Mouse (Mus musculus) ovary, postnatal 36 days (tissue): ENCODE measurements around the gene Cog4.
A peak's percentile ranks its signal among the peaks of the same experiment; 100 is the strongest.
"Not testable (repeated sequence)": the region's sequence is repeated elsewhere in the genome, so short reads cannot be mapped to it uniquely, and the experiment has no call there.

Source experiments
- DNase-seq: peaks from one replicate; pipeline ENCODE4 v3.0.0; 2022; ENCODE audit warnings: low spot score, mixed read lengths

The Cog4 gene

DNA sequence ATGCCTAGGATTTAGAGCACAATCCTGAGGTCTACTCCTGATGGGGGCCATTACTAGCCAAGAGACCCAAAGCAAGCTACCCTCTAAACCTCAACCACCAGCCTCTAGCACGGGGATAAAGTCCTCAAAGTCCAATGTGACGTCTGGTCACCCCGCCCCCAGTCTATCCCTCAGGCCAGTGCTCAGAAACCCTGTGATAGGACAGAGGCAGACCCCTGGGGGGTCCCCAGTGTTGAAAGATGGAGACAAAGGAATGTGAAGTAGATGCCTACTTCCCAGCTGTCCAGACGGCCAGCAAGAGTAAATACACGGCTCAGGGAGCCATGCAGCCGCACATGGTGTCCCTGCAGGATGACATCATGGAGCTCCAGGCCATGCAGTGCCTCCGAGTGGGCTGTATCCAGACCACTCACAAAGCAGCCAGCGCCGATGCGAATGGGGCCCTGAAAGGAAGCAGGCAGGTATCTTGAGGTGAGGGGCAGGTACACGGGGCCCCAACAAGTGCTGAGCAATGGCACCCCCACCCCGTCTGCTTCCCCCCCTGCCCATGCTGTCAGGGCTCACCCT lies 43.6 kb downstream of the Cog4 start:
- no peak for DNase-seq

DNA sequence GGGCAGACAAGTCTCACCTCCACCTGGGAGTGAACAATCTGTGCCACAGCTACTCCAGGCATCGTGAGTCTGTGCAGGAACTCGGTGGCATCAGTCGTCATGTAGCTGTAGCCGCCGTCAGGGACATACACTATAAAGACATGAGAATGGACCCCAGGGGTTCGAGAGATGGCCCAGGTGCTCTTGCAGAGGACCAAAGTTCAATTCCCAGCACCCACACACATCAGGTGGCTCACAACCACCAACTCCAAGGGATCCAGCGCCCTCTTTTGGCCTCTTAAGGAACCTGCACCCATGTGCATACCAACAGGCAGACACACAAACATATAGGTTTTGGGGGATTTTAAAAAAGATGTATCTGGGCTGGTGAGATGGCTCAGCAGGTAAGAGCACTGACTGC lies 45.6 kb downstream of the Cog4 start:
- no peak for DNase-seq

DNA sequence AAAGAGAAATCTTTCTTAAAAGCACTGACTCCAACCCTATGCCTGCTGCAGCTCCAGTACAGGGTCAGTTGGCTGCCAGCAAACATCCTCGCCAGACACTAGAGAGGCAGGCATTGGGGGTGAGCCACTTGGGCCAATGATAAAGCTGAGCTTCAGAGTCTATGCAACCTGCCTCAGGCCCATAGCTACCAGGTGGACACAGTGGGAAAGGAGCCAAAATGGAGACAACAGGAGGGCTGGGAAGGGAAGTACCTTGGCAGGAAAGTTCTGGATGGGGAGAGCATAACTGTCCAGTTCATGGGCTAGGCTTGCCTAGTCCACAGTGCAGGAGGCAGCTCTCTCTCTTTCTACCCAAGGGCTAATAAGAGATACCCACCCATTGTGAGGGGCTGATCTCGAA lies 46.5 kb downstream of the Cog4 start:
- no peak for DNase-seq

GRCm38 (mm10) chr8:110894851-110895250 lies 48.5 kb downstream of the Cog4 start:
- DNase-seq = no peak

- DNase-seq = no peak
Measured at GRCm38 (mm10) chr8:110895254-110895653, 48.9 kb downstream of the Cog4 start.

GRCm38 (mm10) chr8:110895812-110896211 lies 49.4 kb downstream of the Cog4 start:
- DNase-seq = no peak

- DNase-seq = no peak
Measured at GRCm38 (mm10) chr8:110897495-110897894, 51.1 kb downstream of the Cog4 start.

DNA sequence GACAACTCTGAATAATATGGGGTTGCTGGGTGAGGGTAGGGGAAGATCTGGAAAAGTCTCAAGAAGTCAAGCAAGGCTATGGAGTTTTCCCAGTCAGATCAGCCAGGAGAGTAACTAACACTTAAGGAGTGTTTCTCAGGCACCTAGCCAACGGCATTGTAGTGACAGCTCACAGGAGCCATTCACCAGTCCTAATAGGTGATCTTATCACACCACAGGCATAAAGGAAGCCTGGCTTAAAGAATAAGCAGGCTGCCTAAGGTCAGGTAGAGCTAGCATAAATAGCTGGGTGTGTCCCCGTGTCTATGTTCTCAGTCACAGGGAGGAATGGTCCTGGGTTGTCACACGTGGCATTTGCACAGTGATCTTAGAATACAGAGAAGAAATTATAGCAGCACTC lies 54.7 kb downstream of the Cog4 start:
- DNase-seq = no peak

GRCm38 (mm10) chr8:110901839-110902578 lies 55.6 kb downstream of the Cog4 start, which contains the start of gene Fuk:
TSS of gene Fuk (minus strand) at chr8:110902488.
- DNase-seq = peak; percentile 79

- no peak for DNase-seq
Measured at GRCm38 (mm10) chr8:110902579-110902965, 56.2 kb downstream of the Cog4 start.

DNA sequence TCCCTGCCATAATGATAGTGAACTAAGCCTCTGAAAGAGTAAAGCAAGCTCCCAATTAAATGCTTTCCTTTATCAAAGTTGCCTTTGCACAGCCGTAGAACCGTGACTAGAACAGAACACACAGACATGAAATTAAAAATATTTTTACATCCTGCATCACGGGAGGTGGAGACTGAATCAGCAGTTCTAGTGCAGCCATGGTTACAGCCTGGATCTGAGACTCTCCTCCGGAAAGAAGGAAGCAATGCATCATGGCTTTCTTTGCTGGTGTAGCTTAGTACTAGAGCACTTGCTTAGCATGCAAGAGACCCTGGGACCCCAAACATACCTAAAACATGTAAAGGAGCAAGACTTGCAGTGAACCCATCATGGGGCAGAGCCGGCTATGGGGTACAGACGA lies 59.0 kb downstream of the Cog4 start:
- DNase-seq = no peak

DNA sequence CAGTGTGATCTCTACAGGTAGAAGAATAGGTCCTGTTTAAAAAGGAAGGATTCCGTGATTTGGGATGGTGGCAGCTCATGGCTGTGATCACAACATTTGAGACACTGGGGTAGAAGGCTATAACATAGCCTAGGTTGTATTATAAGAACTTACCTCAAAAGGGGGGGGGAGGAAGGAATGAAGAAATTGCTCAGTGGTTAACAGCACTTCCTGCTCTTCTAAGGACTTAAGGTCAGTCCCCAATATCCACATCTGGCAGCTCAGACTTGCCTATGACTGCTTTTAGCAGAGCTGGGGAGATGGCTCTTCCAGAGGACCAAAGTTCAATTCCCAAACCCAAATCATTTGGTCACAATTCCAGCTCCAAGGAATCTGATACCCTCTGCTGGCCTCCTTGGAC lies 60.3 kb downstream of the Cog4 start:
- no peak for DNase-seq

GRCm38 (mm10) chr8:110909850-110910249 lies 63.5 kb downstream of the Cog4 start:
- DNase-seq = not testable (repeated sequence)

DNA sequence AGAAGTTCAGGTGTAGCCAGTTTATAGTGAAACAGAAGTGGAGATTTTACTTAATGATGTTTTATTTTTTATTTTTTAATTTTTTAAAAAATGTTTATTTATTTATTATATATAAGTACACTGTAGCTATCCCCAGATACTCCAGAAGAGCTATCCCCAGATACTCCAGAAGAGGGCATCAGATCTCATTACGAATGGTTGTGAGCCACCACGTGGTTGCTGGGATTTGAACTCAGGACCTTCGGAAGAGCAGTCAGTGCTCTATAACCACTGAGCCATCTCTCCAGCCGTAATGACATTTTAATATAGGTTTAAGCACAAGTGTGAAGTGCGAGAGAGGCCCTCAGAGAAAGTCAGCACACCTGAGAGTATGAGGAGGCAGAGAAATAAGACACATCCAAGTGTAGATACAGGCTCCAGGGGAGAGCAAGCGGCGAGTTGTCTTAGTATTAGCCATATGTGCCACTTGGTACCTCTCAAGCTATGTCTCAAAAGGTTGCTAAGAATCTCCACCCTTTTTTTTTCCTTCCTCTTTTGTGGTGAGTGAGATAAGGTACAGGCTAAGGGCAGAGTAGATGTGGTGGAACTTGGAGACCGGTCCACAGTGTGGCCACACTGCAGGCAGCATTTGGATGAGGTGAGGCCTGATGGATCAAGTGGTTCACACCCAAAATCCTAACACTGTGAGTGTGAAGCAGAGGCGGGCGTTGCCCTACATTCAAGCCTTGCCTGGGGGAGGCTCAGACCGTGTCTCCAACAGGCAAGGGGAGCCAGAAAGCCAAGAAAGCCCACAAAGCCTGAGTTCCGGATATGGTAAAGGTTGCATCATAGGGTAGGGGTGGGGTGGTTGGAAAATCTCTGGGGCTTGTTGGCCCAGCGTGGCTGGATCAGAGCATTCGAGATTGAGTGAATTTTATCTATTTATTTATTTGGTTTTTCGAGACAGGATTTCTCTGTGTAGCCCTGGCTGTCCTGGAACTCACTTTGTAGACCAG lies 65.5 kb downstream of the Cog4 start:
- DNase-seq = no peak

DNA sequence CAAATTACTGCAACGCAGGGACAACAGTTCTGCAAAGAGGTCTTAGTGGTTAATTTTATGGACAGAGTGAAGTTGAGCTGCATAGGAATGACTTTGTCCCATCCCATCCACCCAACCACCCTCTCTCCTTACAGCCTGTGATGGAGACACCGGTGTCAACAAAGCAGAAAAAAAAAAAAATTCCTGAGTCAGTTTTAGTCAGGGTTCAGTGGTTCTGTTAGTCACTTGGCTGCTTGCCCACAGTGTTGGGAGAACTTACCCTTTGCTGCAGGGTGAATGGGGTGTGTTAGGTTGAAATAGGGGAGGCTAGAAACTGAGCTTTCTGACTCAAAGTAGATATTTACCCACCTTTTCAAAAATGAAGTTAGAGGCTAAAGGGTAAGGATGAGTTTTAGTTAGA lies 71.0 kb downstream of the Cog4 start:
- DNase-seq = no peak

- DNase-seq = no peak
Measured at GRCm38 (mm10) chr8:110918027-110918426, 71.6 kb downstream of the Cog4 start.

DNA sequence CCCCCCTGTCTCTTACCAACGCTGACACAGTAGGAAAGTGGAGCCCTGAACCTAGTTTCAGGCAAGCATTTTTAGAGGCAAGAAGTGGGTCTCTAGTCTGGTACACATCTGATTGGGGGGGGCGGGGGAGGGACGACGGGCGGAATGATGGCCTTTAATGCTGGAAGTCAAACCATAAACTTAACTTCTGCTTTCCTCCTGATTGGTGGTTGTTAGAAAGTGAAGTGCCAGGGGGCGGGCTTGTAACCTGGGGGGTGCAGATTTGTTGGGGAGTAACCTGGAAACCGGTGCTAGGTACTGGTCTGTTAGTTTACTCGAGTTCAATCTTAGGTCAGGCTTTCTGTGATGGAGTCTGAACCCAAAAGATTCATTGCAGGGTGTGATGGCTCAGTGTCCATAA lies 72.1 kb downstream of the Cog4 start:
- no peak for DNase-seq

DNA sequence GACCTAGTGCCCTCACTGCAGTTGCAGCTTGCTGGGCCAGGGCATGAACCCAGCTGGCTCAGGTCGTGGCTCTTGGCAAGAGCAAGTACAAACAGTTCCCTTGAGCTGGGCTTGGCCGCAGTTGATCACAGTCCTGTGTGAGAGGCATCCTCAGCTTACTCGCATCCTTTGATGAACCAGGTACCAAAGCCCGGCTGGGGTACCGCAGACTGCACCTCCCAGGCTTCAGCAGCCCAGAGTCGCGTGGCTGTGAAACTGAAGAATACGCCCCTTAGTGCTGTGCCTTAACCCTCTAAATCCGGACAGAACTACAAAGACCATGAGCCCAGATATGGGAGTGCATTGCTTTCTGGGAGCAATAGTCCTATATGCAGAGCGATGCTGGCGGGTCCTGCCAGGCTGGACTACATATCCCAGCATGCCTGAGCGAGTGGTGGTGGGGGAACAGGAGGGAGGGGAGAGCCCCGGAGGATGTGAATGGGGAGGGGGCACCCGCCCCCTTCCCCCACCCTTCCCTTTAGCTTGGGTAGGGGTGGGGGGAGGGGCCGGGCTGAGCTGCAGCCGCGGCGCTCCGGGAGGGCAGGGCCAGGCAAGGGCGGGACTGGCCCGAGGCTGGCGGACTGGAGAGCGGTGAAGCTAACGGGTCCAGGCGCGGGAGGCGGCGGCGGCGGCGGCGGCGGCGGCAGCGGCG lies 73.1 kb downstream of the Cog4 start, which contains the start of gene St3gal2:
St3gal2 (plus strand) TSS at position 582 of the 691 bp plus-strand sequence.
- DNase-seq = peak; percentile 84

- no peak for DNase-seq
Measured at GRCm38 (mm10) chr8:110920032-110920772, 73.8 kb downstream of the Cog4 start.

DNA sequence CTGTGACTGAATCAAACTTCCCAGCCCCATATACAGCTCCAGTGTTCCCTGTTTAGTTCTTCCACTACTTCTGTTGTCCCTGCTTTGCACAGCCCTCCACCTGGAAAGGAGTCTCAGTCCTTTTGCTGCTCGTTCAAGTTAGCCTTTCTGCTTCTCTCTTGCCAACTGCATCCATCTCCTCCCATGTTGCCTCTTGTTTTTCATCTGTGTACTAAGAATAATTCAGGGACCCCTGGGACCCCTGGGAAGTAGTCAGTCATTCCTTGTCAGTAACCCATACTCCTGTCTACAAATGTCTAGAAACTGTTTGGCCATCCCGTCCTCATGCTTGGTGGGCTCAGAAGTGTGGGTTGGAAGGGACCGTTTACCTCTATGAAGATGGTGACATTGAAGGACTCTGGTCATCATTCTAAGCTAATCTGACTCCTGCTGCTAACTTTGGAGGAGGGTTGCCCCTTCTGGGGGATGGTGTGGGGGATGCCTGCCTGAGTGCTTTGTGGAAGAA lies 74.4 kb downstream of the Cog4 start:
- DNase-seq = no peak
